In the genomic region with DNA sequence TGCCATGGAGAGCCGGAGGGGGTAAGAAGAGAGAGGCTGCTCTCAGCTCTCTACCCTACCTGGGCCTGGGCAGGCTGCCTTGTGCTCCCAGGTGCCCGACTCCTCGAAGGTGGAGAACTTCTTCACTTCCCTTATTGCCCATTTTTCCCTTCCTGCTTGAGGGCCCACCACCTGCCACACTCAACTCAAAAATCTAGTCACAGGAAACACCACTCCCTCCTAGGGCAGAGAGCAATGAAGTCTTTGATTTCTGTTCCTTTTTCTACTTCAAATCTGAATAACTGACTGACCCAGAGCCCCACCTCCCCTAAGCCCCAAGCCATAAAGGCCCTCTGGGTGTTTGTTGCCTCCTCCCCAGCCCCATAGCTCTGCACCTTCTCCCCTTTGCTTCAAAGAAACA, we compare ENCODE assay signal across 29 mouse cellular contexts.
DNase-seq lines count a peak whose midpoint lies in the region; ATAC-seq and TF ChIP-seq lines count a peak whose summit lies in the region.
"Had no signal": no experiment of that assay in that cellular context is flagged by ENCODE, and none has a peak within 500 bp of the region (broad histone marks: within the 10 kb centered on the region; RNA-seq: fewer than 3 reads in every experiment).

No protein-coding gene starts in this region.

- H3K4me3 ChIP-seq in bone marrow, adult 2 months (replicated peaks; ENCODE audit: control insufficient read depth, low read depth, low read length) = no peak overlapping the region
- H3K4me3 ChIP-seq: embryonic facial prominence, embryonic 13.5 days; hindbrain, embryonic 13.5 days; liver, embryonic 15.5 days; midbrain, embryonic 13.5 days; stomach, embryonic 15.5 days had no signal

- peak; percentile 91 for DNase-seq in A20 (ENCODE audit: low read depth, low spot score)
- DNase-seq in spleen, postnatal 36 days (ENCODE audit: low spot score in 2 of 2) = peak; percentile 68 to 71
- DNase-seq in thymus, postnatal 25 days = no peak
- DNase-seq in cerebellum, postnatal 25 days = no peak
- DNase-seq in layer of hippocampus, postnatal 10 days (ENCODE audit: low spot score in 2 of 2) = no peak
- DNase-seq: adrenal gland, adult 8-10 months; cerebellum, adult 11 months; cerebellum, adult 9-10 months; gastrocnemius, postnatal 10 days; heart, adult 11 months; heart, postnatal 4 days; kidney, adult 8-10 months; kidney, postnatal 4 days; layer of hippocampus, postnatal 36 days; liver; lung, embryonic 14.5 days; lung, postnatal 14 days; retina, postnatal 1 day; right cerebral cortex, postnatal 25 days; thymus, postnatal 14 days had no signal

- no peak for TF ChIP-seq POLR2A in bone marrow, adult 2 months (IDR thresholded peaks at IDR 0.05; ENCODE audit: borderline replicate concordance, control insufficient read depth, low read depth, low read length)

- 35% methylated on average over 3 of the region's 3 CpGs for WGBS in bone marrow, adult 2 months

- no peak for TF ChIP-seq CTCF in bone marrow, adult 2 months (IDR thresholded peaks at IDR 0.05; ENCODE audit: control insufficient read depth, insufficient read depth, low read length)

- peak; percentile 38; the same call in 1 of the 2 replicates for ATAC-seq in monocyte, adult 5-6 weeks (replicated peaks; ENCODE audit: insufficient number of reproducible peaks, low FRiP score, low TSS enrichment, poor library complexity, severe bottlenecking)
- ATAC-seq: intestine, embryonic 16.5 days; midbrain, embryonic 13.5 days had no signal

- no peaks in the 10 kb centered on the region for H3K4me1 ChIP-seq in bone marrow, adult 2 months (ENCODE audit: control insufficient read depth, insufficient read depth, low read length)
- H3K4me1 ChIP-seq: embryonic facial prominence, embryonic 13.5 days; liver, embryonic 15.5 days; stomach, embryonic 15.5 days had no signal

- peak overlapping the region; percentile 38; the same call in 1 of the 2 replicates for H3K27ac ChIP-seq in bone marrow, adult 2 months (ENCODE audit: control insufficient read depth, insufficient read depth, low read depth, low read length, poor library complexity)
- H3K27ac ChIP-seq: embryonic facial prominence, embryonic 13.5 days; hindbrain, embryonic 13.5 days; kidney, postnatal 0 days; liver, embryonic 15.5 days; midbrain, embryonic 13.5 days; stomach, embryonic 15.5 days had no signal

Comparison
In these comparisons a context has a peak if more than half of its experiments do, and no peak if none do; other contexts are left out.
1. DNase-seq: peak in A20 (single experiment) and spleen, postnatal 36 days (2 of 2); none in thymus, postnatal 25 days (single experiment), cerebellum, postnatal 25 days (0 of 2) and layer of hippocampus, postnatal 10 days (0 of 2).